Mouse (Mus musculus): Measurements from ENCODE around the gene Tspo2.
"Not testable (repeated sequence)": the region's sequence is repeated elsewhere in the genome, so short reads cannot be mapped to it uniquely, and the experiment has no call there.

Gene Tspo2

DNA sequence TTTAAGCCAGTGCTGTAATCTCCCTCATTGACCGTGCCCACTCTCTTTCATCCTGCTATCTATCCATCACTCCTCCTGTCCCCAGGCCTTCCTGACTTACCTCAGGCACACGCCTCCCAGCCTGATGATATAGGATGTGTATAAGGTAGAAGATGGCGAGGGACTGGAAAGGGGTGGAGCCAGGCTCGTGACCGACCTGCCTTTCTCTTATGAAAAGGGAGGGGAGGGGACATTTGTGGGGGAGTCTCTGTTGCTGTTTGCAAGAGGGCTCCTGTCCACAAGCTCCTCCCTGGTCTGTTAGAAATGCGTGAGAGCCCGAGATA, at the start of gene Tspo2:
Gene Tspo2 (minus strand): TSS at position 170 of the 323 bp plus-strand sequence.
- DNase-seq = no peak

- no peak for DNase-seq
Observed at GRCm38 (mm10) chr17:48500846-48501445, 49.6 kb upstream of the Tspo2 start.

GRCm38 (mm10) chr17:48497986-48498385, 46.7 kb upstream of the Tspo2 start:
- no peak for DNase-seq

DNA sequence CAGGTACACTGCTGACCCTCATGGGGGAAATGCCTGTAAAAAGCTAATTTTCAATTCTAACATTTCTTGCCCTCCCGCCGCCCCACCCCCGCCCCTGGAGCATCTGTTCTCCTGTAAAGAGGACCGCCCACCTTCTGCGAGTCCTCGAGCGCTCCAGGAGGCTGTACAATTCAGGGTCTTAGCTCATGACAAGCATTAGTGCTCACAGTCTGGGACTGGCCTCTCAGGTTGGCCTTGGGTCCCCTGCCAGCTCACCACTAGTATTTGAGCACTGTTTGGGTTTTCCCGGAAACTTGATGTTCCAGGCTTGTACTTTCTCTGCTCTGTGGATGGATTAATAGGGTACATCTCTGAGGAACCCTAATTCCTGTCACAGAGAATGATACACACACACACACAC, 42.7 kb upstream of the Tspo2 start:
- no peak for DNase-seq

DNA sequence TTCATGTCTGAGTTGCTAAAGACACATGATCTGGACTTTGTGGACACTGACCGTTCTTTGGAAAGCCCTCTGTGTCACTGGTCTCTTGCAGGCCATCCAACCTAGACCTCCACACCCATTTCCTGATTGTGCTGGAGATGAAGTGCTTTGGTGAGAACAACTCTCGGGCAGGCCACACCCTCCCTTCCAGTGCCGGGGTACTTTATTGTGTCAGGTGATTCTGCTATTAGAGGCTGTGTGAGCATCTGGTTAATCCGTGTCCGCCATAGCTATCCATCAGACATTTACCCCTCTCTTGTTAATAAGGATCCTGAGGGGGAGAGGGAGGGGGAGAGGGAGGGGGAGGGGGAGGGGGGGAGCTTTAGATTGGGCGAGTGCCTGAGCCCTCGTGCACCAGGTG, 42.3 kb upstream of the Tspo2 start:
- no peak for DNase-seq

- no peak for DNase-seq
Observed at GRCm38 (mm10) chr17:48492621-48493020, 41.3 kb upstream of the Tspo2 start.

DNA sequence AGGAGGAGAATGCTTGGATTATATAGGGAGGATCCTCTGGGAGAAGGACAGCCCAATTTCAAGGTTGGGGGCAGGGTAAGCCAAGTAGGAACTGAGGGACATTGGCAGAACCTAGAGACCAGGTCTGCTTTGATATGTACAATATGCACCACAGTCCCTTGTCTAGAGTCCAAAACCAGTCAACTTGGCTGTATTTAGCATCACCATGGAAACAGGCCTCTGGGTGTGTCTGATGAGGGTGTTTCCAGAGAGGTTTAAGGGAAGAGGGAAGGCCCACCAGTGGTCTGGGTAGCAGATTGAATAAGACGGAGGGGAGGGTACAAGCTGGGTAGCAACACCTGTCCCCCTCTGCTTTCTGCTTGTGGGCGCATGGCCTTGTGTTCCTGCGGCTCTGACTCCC, 38.1 kb upstream of the Tspo2 start:
- no peak for DNase-seq

GRCm38 (mm10) chr17:48484191-48484590, 32.9 kb upstream of the Tspo2 start:
- DNase-seq = no peak

- DNase-seq = no peak
Observed at GRCm38 (mm10) chr17:48483764-48484163, 32.4 kb upstream of the Tspo2 start.

GRCm38 (mm10) chr17:48479952-48480351, 28.6 kb upstream of the Tspo2 start:
- no peak for DNase-seq

GRCm38 (mm10) chr17:48475444-48475843, 24.1 kb upstream of the Tspo2 start:
- DNase-seq = no peak

DNA sequence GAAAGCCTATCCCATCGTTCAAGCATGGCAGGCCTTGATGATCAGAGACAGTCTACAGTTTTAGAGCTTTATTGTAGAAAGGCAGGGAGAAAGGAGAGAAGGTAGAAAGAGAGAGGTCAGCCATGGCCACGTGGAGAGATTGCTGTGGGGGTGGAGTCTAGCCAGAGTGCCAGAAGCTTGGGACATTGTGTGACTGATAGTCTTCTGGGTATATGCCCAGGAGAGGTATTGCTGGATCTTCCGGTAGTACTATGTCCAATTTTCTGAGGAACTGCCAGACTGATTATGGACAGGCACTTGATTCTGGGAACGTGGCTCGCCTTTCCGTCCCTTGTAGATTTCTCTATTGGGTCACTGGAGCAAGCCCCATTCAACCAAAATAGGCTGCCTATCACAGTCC, 23.0 kb upstream of the Tspo2 start:
- not testable (repeated sequence) for DNase-seq

- DNase-seq = peak; percentile 59 to 84
Observed at GRCm38 (mm10) chr17:48467395-48468231, 16.3 kb upstream of the Tspo2 start.

DNA sequence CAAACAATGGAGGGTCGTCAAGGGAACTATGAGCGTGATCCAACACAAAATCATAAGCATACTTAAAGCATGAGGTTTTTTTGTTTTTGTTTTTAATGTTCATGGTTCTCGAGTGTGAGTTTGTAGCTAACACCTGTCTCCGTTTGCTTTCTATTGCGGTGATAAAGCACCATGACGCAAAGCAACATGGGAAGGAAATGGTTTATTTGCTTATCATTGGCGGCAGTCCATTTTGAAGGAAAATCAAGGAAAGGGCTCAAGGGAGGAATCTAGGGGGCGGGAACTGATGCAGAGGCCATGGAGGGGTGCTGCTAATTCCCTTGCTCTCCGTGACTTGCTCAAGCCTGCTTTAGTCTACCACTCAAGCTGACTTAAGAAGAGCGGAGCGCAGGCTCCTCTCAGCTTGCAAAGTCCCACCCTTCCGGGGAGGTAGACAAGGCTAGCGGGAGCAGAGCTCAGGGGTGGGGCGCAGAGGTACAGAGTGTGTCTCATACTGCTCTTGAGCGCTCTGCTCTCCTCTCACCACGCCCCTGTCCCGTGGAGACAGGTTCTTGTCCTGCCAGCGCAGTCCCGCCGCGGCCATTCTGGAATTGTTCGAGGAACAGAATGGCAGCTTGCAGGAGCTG, 15.6 kb upstream of the Tspo2 start:
- peak in 1 of 2 experiments; percentile 14 for DNase-seq

- DNase-seq = no peak
Observed at GRCm38 (mm10) chr17:48463391-48463790, 12.1 kb upstream of the Tspo2 start.

DNA sequence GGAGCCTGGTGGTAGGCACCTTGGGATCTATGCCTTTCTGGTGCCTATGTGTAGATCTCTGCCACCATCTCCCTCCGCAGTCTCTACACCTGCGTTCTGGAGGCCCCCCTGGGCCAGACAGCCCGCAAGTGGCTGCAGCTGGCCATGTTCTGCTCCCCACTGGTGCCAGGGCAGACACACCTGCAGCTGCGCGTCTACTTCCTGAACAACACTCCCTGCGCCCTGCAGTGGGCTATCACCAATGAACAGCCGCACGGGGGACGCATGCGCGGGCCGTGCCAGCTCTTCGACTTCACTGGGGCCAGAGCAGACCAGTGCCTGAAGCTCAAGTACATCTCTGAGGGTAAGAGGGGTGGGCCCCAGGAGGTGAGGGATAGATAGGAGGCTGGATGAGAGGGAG, 10.8 kb upstream of the Tspo2 start:
- peak; percentile 27 to 30 for DNase-seq

DNA sequence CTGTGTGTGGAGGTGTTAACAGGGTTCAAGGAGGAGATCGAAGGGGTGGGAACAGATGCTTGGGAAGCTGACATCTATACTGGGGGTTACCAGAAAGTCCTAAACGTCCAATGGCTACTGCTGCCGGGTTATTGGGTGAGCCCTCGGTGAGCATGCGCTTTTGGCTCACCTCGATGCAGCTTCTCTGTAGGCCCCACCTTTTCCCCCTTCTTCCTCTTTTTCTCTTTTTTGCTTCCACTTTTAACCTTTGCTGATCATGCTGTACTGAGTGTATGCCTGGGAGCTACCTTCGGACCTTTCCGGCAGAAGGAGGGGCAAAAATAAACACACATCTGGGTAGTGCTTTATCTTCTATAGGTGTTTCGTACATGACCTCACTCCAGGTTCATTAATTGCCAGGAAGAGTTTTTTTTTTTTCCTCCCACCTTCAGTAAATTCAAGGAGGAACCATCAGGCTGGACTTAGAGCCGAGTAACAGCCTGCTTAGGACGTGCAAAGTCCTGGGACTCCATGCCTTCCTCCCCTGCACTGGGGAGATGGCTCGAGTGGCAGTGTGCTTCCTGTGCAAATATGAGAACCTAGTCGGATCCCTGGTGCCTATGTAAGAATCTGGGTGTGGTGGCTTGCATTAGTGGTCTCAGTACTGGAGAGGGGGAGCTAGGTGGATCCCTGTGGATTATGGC, 6.8 kb upstream of the Tspo2 start:
- peak in 1 of 2 experiments; percentile 22 for DNase-seq

- DNase-seq = no peak
Observed at GRCm38 (mm10) chr17:48455955-48456354, 4.6 kb upstream of the Tspo2 start.

GRCm38 (mm10) chr17:48454688-48455087, 3.4 kb upstream of the Tspo2 start, which contains the start of gene Unc5cl:
Unc5cl (plus strand) TSS chr17:48454901.
- DNase-seq = no peak

DNA sequence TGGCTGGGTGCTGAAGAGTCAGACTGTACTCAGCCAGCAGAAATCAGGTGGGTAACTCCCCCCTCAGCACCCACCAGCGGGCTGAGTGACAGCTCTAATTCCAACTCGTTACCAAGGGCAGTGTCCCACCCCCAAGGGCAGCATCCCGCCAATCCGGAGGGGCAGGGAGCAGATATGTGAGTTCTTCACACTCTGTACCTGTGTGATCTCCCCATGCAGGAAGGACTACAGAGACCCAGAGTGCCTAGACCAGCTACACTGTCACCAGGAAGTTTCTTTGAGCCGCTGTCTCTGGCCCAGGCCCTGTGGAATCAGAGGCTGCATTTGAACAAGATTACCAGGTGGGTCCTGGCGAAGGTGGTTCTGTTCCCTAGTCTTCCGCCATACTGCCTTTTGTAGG, 2.9 kb upstream of the Tspo2 start:
- no peak for DNase-seq

DNA sequence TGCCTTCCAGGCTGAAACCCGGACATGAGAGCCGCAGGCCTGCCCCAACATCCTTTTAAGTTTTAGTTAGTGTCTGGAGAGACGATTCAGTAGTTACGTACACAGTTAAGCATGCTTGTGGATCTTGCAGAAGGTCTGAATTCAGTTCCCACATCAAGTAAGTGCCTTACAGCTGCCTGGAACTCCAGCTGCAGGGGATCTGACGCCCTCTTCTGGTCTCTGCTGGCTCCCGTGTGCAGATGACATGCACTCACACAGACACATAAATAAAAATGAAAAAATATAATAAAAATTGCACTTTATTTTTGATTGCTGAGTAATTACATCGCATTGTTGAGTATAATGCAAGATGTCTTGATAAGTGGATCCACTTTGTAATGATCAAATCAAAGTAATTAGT, 2.2 kb upstream of the Tspo2 start:
- no peak for DNase-seq

DNA sequence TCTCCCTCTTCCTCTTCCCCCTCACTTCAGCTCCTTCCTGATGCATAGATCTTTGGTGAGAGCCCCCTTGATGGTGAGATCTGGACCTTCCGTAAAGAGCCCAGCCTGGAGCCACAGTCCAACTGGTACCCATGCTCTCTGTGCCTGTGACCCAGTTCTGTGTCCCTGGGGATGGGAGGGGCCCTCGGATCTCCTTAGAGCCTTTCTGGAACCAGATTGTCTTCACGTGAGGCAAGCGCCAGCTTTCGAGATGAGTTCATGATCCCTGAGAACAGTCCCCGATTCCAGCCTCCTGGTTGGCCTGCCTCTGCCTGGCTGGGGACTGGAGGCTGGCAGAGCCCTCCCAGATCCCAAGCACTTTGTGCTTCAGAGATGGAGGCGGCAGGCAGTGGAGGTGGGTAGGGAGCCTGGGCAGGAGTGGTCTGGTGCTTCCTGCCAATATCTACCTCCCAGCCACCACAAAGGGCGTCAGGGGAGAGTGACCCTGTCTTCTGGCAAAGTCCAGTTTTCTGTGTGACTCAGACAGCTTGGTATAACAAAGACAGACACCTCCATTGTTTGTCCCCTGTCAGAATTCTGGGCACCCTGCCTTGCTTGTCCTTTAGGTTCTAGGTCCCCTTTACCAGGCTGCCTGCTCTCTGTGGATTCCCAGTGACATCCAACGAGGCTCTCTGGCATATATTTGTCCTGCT, 577 bp upstream of the Tspo2 start:
- no peak for DNase-seq
